Mouse (Mus musculus) neural tube, embryonic 13.5 days (tissue): ENCODE measurements at regions not wholly inside any gene's neighbourhood (a gene's known extent, or its start where the extent isn't known, plus 50 kb on each side); places are given as distances from the start of the nearest gene placed in this dataset.

ENCODE experiments used
- ATAC-seq: fragments of 200-750 bp; cut with Nextera tagmentation; 2 replicates; pipeline ENCODE4 v1.8.0; 2017; ENCODE audit warnings: low read depth, mild to moderate bottlenecking, moderate TSS enrichment, moderate library complexity
- H3K27ac ChIP-seq: fragments of 300-500 bp; sonication (generic); replicated peaks from 2 replicates; pipeline ENCODE4 v1.5.1; 2015; ENCODE audit warnings: moderate library complexity, mild to moderate bottlenecking, inconsistent platforms
- H3K27me3 ChIP-seq: fragments of 300-500 bp; sonication (generic); 2 replicates; pipeline ENCODE4 v1.6.1; 2015; ENCODE audit warnings: mild to moderate bottlenecking, inconsistent platforms
- H3K36me3 ChIP-seq: fragments of 300-500 bp; sonication (generic); 2 replicates; pipeline ENCODE4 v1.6.1; 2015; ENCODE audit warnings: mild to moderate bottlenecking, inconsistent platforms
- H3K4me1 ChIP-seq: fragments of 300-500 bp; sonication (generic); replicated peaks from 2 replicates; pipeline ENCODE4 v1.6.1; 2015; ENCODE audit warnings: inconsistent platforms
- H3K4me2 ChIP-seq: fragments of 300-500 bp; sonication (generic); 2 replicates; pipeline ENCODE4 v1.6.1; 2015; ENCODE audit warnings: inconsistent platforms, mild to moderate bottlenecking, moderate library complexity
- H3K4me3 ChIP-seq: fragments of 300-500 bp; sonication (generic); 2 replicates; pipeline ENCODE4 v1.5.1; 2015; ENCODE audit warnings: mild to moderate bottlenecking, inconsistent platforms
- H3K9ac ChIP-seq: fragments of 300-500 bp; sonication (generic); 2 replicates; pipeline ENCODE4 v1.6.1; 2015; ENCODE audit warnings: moderate library complexity, mild to moderate bottlenecking, inconsistent platforms
- H3K9me3 ChIP-seq: fragments of 300-500 bp; sonication (generic); 2 replicates; pipeline ENCODE4 v1.6.1; 2016; ENCODE audit warnings: inconsistent platforms
- WGBS: fragments of 180-500 bp; shearing (Covaris S2); methylation state at CpG from one replicate; pipeline ENCODE4 v1.1.7; 2015; 5-methylcytosine and 5-hydroxymethylcytosine counted together

DNA sequence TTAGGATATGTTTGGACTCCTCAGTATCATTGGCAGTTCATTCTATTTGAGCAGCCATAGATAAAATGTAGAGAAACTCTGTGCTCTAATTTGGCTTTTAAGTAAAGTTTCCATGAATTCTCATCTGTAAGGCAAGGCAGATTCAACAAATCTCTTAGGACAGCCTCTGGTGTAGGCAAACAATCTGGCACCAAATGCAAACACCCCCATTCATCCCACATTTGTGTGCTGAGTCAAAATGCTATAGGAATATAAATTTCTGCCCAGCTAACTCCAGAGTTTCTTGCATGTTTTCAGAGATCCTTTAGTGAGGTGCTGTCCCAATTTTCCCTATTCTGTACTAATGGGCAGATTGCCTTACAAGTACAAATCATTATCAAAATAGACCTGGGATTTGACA, 695.7 kb upstream of the Kif18a start:
- Histone ChIP-seq H3K9me3 (no peaks in the 10 kb centered on the region), H3K27me3 (no peaks in the 10 kb centered on the region), H3K9ac (no peak overlapping the region), H3K4me2 (no peak overlapping the region), H3K4me1 (no peaks in the 10 kb centered on the region), H3K36me3 (no peaks in the 10 kb centered on the region), H3K4me3 (no peak overlapping the region), H3K27ac (no peak overlapping the region)
- no peak for ATAC-seq

- H3K27ac ChIP-seq: no peak overlapping the region
- H3K4me3 ChIP-seq: no peak overlapping the region
- H3K9me3 ChIP-seq: no peaks in the 10 kb centered on the region
- WGBS: 85% methylated on average over 3 of the region's 3 CpGs
- no peak overlapping the region for H3K4me2 ChIP-seq
- no peaks in the 10 kb centered on the region for H3K27me3 ChIP-seq
- H3K4me1 ChIP-seq: no peaks in the 10 kb centered on the region
- H3K36me3 ChIP-seq: no peaks in the 10 kb centered on the region
- H3K9ac ChIP-seq: no peak overlapping the region
- no peak for ATAC-seq
Measured at GRCm38 (mm10) chr2:108593555-108593954, 687.0 kb upstream of the Kif18a start.

- Histone ChIP-seq H3K27me3 (no peaks in the 10 kb centered on the region), H3K4me1 (no peaks in the 10 kb centered on the region), H3K9me3 (no peaks in the 10 kb centered on the region), H3K4me2 (no peak overlapping the region), H3K36me3 (no peaks in the 10 kb centered on the region), H3K4me3 (no peak overlapping the region), H3K9ac (no peak overlapping the region), H3K27ac (no peak overlapping the region)
- ATAC-seq: no peak
- 64% methylated on average over 1 of the region's 1 CpGs for WGBS
Measured at GRCm38 (mm10) chr2:108600346-108600745, 680.2 kb upstream of the Kif18a start.

GRCm38 (mm10) chr2:108619580-108619979, 661.0 kb upstream of the Kif18a start:
- H3K27ac ChIP-seq: no peak overlapping the region
- H3K9ac ChIP-seq: no peak overlapping the region
- no peak overlapping the region for H3K4me3 ChIP-seq
- ATAC-seq: no peak
- H3K36me3 ChIP-seq: no peaks in the 10 kb centered on the region
- no peaks in the 10 kb centered on the region for H3K27me3 ChIP-seq
- H3K9me3 ChIP-seq: no peaks in the 10 kb centered on the region
- H3K4me1 ChIP-seq: no peaks in the 10 kb centered on the region
- H3K4me2 ChIP-seq: no peak overlapping the region

DNA sequence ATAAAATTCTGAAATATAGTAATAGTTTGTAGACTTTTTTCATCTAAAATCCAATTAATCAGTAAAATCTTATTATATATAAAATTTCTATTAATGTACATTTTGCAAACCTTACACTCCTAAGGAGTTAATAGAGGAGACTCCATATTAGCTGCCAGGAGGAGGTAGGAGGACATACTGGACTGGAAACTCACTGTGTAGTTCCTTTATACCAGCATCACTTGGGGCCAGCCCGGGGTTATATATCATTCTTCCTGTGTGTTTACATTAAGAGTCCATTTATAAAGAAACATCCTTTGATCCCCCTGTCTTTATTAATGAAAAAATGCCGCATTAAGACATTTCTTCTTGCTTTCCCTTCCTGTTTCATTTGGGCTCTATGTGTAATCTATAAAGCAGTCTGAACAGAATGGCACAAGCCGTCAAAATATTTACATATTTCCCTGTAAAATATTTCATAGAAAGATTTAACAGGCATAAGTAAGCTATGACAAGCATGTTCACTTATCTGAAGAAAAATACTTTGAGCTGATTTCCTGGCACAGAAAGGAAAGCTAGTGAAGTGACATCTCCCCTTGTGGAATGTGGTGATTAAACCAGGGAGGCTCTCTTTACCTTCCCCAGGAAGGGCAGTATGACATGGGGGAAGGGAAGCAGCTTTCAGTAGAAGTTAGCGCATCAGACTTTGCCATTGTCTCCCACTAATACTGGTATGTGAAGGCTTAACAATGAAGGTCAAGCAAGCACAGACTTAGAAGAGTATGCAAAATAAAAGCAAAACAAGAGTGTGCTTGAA, 658.0 kb upstream of the Kif18a start:
- no peak for ATAC-seq

GRCm38 (mm10) chr2:108635644-108636043, 644.9 kb upstream of the Kif18a start:
- no peaks in the 10 kb centered on the region for H3K27me3 ChIP-seq
- H3K36me3 ChIP-seq: no peaks in the 10 kb centered on the region
- WGBS: 76% methylated on average over 4 of the region's 4 CpGs
- no peak overlapping the region for H3K4me2 ChIP-seq
- no peak overlapping the region for H3K9ac ChIP-seq
- no peak for ATAC-seq
- no peak overlapping the region for H3K27ac ChIP-seq
- H3K4me1 ChIP-seq: no peaks in the 10 kb centered on the region
- H3K4me3 ChIP-seq: no peak overlapping the region
- H3K9me3 ChIP-seq: no peaks in the 10 kb centered on the region

More for the DNA sequence above, 658.0 kb upstream of the Kif18a start:
- no peaks in the 10 kb centered on the region for H3K36me3 ChIP-seq
- H3K4me2 ChIP-seq: no peak overlapping the region
- H3K4me3 ChIP-seq: no peak overlapping the region
- 82% methylated on average over 4 of the region's 4 CpGs for WGBS
- H3K4me1 ChIP-seq: no peaks in the 10 kb centered on the region
- H3K27me3 ChIP-seq: no peaks in the 10 kb centered on the region
- H3K27ac ChIP-seq: no peak overlapping the region
- H3K9me3 ChIP-seq: no peaks in the 10 kb centered on the region
- H3K9ac ChIP-seq: no peak overlapping the region

DNA sequence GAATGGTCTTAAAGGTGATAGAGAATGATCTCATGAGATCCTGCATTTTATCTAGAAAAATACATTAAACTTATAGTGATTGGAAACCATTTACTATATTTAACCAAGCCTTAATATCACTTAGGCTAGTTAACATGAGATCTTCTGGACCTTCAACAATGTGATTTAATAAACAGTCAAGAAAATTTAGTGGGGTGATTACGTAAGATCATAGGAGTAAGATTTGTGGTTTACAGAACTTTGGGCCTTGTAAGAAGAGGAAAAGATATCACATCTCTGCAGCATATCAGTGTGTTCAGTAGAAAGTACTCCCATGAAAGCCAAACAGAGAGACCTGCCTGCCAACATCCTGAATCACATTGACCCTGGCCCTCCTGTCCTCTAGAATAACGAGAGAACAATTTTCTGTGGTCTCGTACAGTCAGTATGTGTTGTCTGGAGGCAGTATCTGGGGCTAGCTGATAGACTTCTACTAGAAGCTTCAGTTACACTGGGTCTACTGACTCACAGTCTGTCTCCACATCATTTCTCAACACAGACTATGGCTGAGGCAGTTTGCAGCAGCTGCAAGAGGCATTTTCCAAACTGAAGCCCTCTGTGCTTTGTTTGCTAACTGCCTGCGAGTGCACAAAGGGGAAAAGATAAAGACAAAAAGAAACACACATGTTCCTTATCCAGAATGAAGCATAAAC, 619.7 kb upstream of the Kif18a start:
- H3K4me2 ChIP-seq: no peak overlapping the region
- no peaks in the 10 kb centered on the region for H3K4me1 ChIP-seq
- no peaks in the 10 kb centered on the region for H3K27me3 ChIP-seq
- WGBS: 60% methylated on average over 4 of the region's 4 CpGs
- no peak for ATAC-seq
- no peak overlapping the region for H3K9ac ChIP-seq
- H3K4me3 ChIP-seq: no peak overlapping the region
- no peaks in the 10 kb centered on the region for H3K9me3 ChIP-seq
- no peaks in the 10 kb centered on the region for H3K36me3 ChIP-seq
- H3K27ac ChIP-seq: no peak overlapping the region

- Histone ChIP-seq H3K4me2 (no peak overlapping the region), H3K27ac (no peak overlapping the region), H3K4me3 (no peak overlapping the region), H3K27me3 (no peaks in the 10 kb centered on the region), H3K9me3 (no peaks in the 10 kb centered on the region), H3K4me1 (no peaks in the 10 kb centered on the region), H3K36me3 (no peaks in the 10 kb centered on the region), H3K9ac (no peak overlapping the region)
- WGBS: 43% methylated on average over 2 of the region's 2 CpGs
- no peak for ATAC-seq
Measured at GRCm38 (mm10) chr2:108677777-108678380, 602.7 kb upstream of the Kif18a start.

DNA sequence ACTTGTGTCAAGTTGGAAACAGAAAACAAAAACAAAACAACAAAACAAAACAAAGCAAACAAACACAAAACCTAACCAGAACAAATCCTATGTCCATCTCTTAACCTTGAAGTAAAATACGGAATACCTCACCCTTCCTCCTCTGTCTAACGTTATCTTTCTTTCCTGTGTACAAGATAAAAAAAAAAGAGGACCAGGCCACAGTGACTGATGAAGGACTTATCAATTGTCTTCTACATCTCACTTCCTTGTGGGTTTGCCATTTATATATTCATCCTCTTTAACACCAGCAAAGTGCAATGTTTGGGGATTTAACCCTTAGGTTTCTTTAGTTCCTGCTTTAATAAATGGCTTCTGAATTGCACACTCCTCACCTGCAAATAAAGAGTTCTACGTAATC, 599.0 kb upstream of the Kif18a start:
- no peaks in the 10 kb centered on the region for H3K36me3 ChIP-seq
- H3K4me1 ChIP-seq: no peaks in the 10 kb centered on the region
- 93% methylated on average over 3 of the region's 3 CpGs for WGBS
- no peak overlapping the region for H3K4me3 ChIP-seq
- H3K9ac ChIP-seq: no peak overlapping the region
- no peaks in the 10 kb centered on the region for H3K9me3 ChIP-seq
- no peak overlapping the region for H3K4me2 ChIP-seq
- no peaks in the 10 kb centered on the region for H3K27me3 ChIP-seq
- ATAC-seq: no peak
- no peak overlapping the region for H3K27ac ChIP-seq

GRCm38 (mm10) chr2:108686019-108686743, 594.4 kb upstream of the Kif18a start:
- Histone ChIP-seq H3K4me3 (no peak overlapping the region), H3K27me3 (no peaks in the 10 kb centered on the region), H3K4me1 (no peaks in the 10 kb centered on the region), H3K36me3 (no peaks in the 10 kb centered on the region), H3K9ac (no peak overlapping the region), H3K4me2 (no peak overlapping the region), H3K27ac (no peak overlapping the region), H3K9me3 (no peaks in the 10 kb centered on the region)
- no peak for ATAC-seq
- 70% methylated on average over 6 of the region's 6 CpGs for WGBS

DNA sequence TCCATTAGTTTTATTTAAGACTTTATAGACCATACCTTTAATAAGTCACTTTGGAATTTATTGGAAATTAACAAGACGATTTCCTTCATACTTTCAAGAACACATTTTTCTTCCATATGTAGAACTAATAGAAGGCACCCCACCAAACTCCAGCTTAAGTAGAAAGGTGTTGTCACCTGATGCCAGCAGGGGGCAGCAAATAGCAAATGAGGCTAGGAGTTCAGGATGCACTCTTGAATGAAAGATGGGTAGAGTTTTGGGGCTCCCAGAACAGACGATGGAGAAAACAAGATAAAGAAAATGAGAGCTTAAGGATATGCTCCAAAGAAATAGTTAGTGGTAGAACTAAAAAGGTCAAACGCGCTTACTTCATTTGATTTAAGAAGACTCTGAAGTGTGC, 590.4 kb upstream of the Kif18a start:
- WGBS: 56% methylated on average over 4 of the region's 4 CpGs
- Histone ChIP-seq H3K4me2 (no peak overlapping the region), H3K4me1 (no peaks in the 10 kb centered on the region), H3K4me3 (no peak overlapping the region), H3K36me3 (no peaks in the 10 kb centered on the region), H3K9ac (no peak overlapping the region), H3K9me3 (no peaks in the 10 kb centered on the region), H3K27me3 (no peaks in the 10 kb centered on the region), H3K27ac (no peak overlapping the region)
- ATAC-seq: no peak
